Mouse (Mus musculus): Measurements from ENCODE around the gene Fgfr4. TPM values are rescaled to one million over a fixed set of nuclear protein-coding genes. Genes with fewer than 3 reads are reported as not detected.

Gene Fgfr4
- polyA plus RNA-seq, 1 experiment from 2014 or later = 12.7 TPM

DNA sequence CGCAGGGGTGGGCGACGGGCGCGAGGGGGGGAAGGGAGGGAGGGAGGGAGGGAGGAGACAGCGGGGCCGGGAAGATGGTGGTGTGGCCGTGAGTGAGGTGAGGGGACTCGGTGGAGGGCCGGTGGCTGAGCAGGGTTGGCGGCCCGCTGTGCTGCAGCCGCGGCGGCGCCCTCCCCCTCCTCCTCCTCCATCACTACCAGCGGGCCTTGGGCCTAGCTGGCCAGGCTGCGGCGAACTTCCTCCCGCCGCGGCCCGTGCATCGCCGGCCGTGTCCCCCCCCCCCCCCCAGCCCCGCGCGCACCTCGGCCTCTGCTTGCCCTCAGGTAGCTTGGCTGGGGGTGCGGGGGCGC is 59.5 kb downstream of the Fgfr4 start:
- Histone ChIP-seq H3K36me3 (peaks cover 24% of the 10 kb centered on the region; the same call in 1 of the 2 replicates), H3K4me3 (replicated peaks) (peak overlapping the region; percentile 60), H3K9ac (peak overlapping the region; percentile 79), H3K9me3 (replicated peaks) (no peaks in the 10 kb centered on the region), H3K27ac (replicated peaks) (peak overlapping the region; percentile 98), H3K27me3 (no peaks in the 10 kb centered on the region), H3K4me2 (replicated peaks) (peak overlapping the region; percentile 84), H3K4me1 (peaks cover 53% of the 10 kb centered on the region)
- WGBS = 0% methylated on average over 13 of the region's 32 CpGs
- ATAC-seq (ENCODE audit: insufficient number of reproducible peaks, low FRiP score, low TSS enrichment, low read depth) = peak; percentile 35; the same call in 1 of the 2 replicates

DNA sequence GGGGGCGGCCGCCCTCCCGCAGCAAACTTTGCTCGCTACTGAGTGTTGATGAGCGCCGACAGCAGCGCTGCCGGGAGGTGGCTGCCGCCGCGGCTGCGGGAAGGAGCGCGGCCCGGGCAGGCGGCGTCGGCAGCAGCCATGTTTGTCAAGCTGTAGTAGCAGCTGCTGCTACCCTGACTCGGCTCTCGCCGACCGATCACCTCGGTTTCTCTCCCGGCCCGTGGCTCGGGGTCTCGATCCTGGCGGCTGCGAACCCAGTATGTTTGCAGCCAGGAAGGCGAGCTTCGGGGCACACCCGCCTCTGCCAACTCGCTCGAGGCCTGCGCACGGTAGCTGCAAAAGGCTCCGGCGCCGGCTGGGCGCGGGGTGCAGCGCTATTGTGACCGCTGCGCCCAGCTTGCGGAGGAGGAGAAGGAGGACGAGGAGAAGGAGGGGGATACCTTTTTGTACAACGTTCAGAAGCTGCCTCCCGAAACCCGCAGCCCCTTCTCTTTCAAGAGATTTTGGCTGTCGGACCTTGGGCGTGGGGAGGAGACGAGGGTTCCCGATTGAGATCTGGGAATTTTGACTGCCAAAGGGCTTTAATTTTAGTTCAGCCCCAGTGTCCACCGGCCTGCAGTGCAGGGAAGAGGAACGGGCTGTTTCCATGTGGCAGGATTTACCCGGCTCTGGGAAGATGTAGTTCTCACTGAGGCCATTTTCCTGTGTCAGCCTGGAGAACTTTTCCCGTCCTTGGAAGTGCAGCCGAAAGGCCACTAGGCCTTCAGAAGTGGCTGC is 60.1 kb downstream of the Fgfr4 start:
- Histone ChIP-seq H3K27ac (replicated peaks) (peak overlapping the region; percentile 98), H3K9ac (peak overlapping the region; percentile 79), H3K36me3 (peaks cover 29% of the 10 kb centered on the region; the same call in 1 of the 2 replicates), H3K4me2 (replicated peaks) (peak overlapping the region; percentile 84), H3K9me3 (replicated peaks) (no peaks in the 10 kb centered on the region), H3K4me1 (peaks cover 53% of the 10 kb centered on the region), H3K4me3 (replicated peaks) (peak overlapping the region; percentile 60), H3K27me3 (no peaks in the 10 kb centered on the region)
- ATAC-seq (ENCODE audit: insufficient number of reproducible peaks, low FRiP score, low TSS enrichment, low read depth) = no peak
- under 1% methylated on average over 58 of the region's 58 CpGs for WGBS

DNA sequence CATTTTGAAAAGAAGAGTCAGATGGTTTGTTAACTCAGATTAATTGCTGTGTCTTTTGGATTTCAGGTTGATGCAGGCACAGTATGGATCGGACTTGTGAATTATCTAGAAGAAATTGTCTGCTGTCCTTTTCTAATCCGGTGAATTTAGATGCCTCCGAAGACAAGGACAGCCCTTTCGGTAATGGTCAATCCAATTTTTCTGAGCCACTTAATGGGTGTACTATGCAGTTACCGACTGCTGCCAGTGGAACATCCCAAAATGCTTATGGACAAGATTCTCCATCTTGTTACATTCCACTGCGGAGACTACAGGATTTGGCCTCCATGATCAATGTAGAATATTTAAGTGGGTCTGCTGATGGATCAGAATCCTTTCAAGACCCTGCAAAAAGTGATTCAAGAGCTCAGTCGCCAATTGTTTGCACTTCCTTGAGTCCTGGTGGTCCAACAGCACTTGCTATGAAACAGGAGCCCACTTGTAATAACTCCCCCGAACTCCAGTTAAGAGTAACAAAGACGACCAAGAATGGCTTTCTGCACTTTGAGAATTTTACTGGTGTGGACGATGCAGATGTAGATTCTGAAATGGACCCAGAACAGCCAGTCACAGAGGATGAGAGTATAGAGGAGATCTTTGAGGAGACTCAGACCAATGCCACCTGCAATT is 60.8 kb downstream of the Fgfr4 start:
- H3K4me2 ChIP-seq (replicated peaks) = peak overlapping the region; percentile 84
- H3K36me3 ChIP-seq = peaks cover 35% of the 10 kb centered on the region; the same call in 1 of the 2 replicates
- peak overlapping the region; percentile 79 for H3K9ac ChIP-seq
- peak overlapping the region; percentile 60 for H3K4me3 ChIP-seq (replicated peaks)
- 57% methylated on average over 10 of the region's 10 CpGs for WGBS
- no peaks in the 10 kb centered on the region for H3K9me3 ChIP-seq (replicated peaks)
- peaks cover 55% of the 10 kb centered on the region for H3K4me1 ChIP-seq
- H3K27me3 ChIP-seq = no peaks in the 10 kb centered on the region
- peak overlapping the region; percentile 98 for H3K27ac ChIP-seq (replicated peaks)
- no peak for ATAC-seq (ENCODE audit: insufficient number of reproducible peaks, low FRiP score, low TSS enrichment, low read depth)

Other genes with a start within 250 kb of the Fgfr4 start
- 1.5 and 2.0 TPM in 2 replicates for gene Unc5a, start 203.2 kb upstream of the Fgfr4 start, polyA plus RNA-seq (2015; fragmentation: Nextera tagmentation; extraction: Ambion mirVana)
- 2.4 and 2.5 TPM in 2 replicates for gene Hk3, start 131.3 kb upstream of the Fgfr4 start, polyA plus RNA-seq (2015; fragmentation: Nextera tagmentation; extraction: Ambion mirVana)
- 27.8 and 32.2 TPM in 2 replicates for gene Uimc1, start 52.3 kb upstream of the Fgfr4 start, polyA plus RNA-seq (2015; fragmentation: Nextera tagmentation; extraction: Ambion mirVana)
- 24.3 and 26.3 TPM in 2 replicates for gene Zfp346, start 47.3 kb upstream of the Fgfr4 start, polyA plus RNA-seq (2015; fragmentation: Nextera tagmentation; extraction: Ambion mirVana)
- gene Gm17617, start 19.1 kb upstream of the Fgfr4 start, polyA plus RNA-seq (2015; fragmentation: Nextera tagmentation; extraction: Ambion mirVana) = not detected in 2 replicates
- gene Nsd1, start 57.1 kb downstream of the Fgfr4 start, polyA plus RNA-seq (2015; fragmentation: Nextera tagmentation; extraction: Ambion mirVana) = 54.0 and 56.0 TPM in 2 replicates
- 415 and 433 TPM in 2 replicates for gene Prelid1, start 167.9 kb downstream of the Fgfr4 start, polyA plus RNA-seq (2015; fragmentation: Nextera tagmentation; extraction: Ambion mirVana)
- gene Rab24, start 169.3 kb downstream of the Fgfr4 start, polyA plus RNA-seq (2015; fragmentation: Nextera tagmentation; extraction: Ambion mirVana) = 135 and 137 TPM in 2 replicates
- 40.9 and 44.0 TPM in 2 replicates for gene Mxd3, start 177.2 kb downstream of the Fgfr4 start, polyA plus RNA-seq (2015; fragmentation: Nextera tagmentation; extraction: Ambion mirVana)
- gene Lman2, start 210.1 kb downstream of the Fgfr4 start, polyA plus RNA-seq (2015; fragmentation: Nextera tagmentation; extraction: Ambion mirVana) = 100.0 and 110 TPM in 2 replicates
- 2.1 and 2.5 TPM in 2 replicates for gene Rgs14, start 217.1 kb downstream of the Fgfr4 start, polyA plus RNA-seq (2015; fragmentation: Nextera tagmentation; extraction: Ambion mirVana)
- gene Slc34a1, start 245.5 kb downstream of the Fgfr4 start, polyA plus RNA-seq (2015; fragmentation: Nextera tagmentation; extraction: Ambion mirVana) = 0.11 TPM in 1 of 2 replicates, not detected in the other